Mouse (Mus musculus): Measurements from ENCODE around the gene Gm4846. TPM values are rescaled to one million over a fixed set of nuclear protein-coding genes. Genes with fewer than 3 reads are reported as not detected.

Gm4846 gene
- polyA plus RNA-seq, 1 experiment from 2014 or later: not detected

DNA sequence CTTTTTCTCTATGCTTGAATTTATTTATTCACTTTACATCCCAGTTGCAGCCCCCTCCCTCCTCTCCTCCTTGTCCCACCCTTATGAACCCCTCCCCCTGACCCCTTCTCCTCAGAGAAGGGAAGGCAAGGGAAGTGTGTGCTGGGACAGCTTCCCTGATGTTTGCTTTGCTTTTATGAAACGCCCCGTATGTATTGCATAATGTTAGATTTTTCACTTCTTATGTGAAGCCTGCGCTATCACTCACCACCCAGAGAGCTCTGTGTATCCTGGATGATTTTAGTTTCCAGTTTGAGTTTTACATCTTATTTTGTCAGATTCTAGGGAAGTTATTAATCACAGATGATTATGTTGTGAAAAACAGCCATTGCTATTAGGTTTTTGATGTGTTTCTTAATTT, 30.2 kb downstream of the Gm4846 start:
- Histone ChIP-seq H3K9me3 (ENCODE audit: low read length) (no peaks in the 10 kb centered on the region), H3K4me3 (ENCODE audit: low read depth, low read length) (no peak overlapping the region), H3K36me3 (ENCODE audit: insufficient read depth, low read length) (no peaks in the 10 kb centered on the region), H3K9ac (replicated peaks; ENCODE audit: low read depth) (no peak overlapping the region), H3K27ac (ENCODE audit: low read length) (no peak overlapping the region), H3K4me1 (ENCODE audit: insufficient read depth, low read depth, low read length) (no peaks in the 10 kb centered on the region), H3K27me3 (replicated peaks; ENCODE audit: insufficient read depth, low read length) (no peaks in the 10 kb centered on the region), H3K4me2 (replicated peaks; ENCODE audit: low read depth, low read length) (no peak overlapping the region)
- WGBS: 35% methylated on average over 3 of the region's 3 CpGs
- ATAC-seq (no peak), DNase-seq (ENCODE audit: low spot score) (no peak)
- TF ChIP-seq CTCF (IDR thresholded peaks at IDR 0.05): no peak
- TF ChIP-seq EP300 (IDR thresholded peaks at IDR 0.05): no peak

DNA sequence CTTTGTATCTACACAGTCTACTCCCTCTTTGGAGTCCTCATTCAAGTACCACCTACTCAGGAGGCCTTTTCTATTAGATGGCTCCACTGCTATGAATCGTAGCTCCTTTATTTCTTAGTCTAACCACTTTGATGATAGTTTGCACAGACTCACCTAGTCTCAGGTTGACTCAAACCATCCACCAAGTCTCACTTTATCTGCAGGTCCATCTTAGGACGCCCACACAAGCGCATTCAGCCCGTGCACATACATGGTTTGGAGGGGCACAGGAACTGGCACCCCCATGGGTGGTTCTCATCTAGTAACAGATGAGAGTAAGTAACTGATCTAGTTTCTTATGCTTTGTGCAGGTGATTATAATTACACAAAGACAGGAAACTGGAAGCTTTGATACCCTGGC, 34.8 kb downstream of the Gm4846 start:
- no peak for DNase-seq (ENCODE audit: low spot score)
- H3K4me1 ChIP-seq (ENCODE audit: insufficient read depth, low read depth, low read length): no peaks in the 10 kb centered on the region
- ATAC-seq: no peak
- no peak overlapping the region for H3K27ac ChIP-seq (ENCODE audit: low read length)
- H3K4me3 ChIP-seq (ENCODE audit: low read depth, low read length): no peak overlapping the region
- TF ChIP-seq CTCF (IDR thresholded peaks at IDR 0.05) (no peak), EP300 (IDR thresholded peaks at IDR 0.05) (no peak)
- H3K36me3 ChIP-seq (ENCODE audit: insufficient read depth, low read length): no peaks in the 10 kb centered on the region
- 80% methylated on average over 4 of the region's 4 CpGs for WGBS
- no peak overlapping the region for H3K4me2 ChIP-seq (replicated peaks; ENCODE audit: low read depth, low read length)
- no peaks in the 10 kb centered on the region for H3K9me3 ChIP-seq (ENCODE audit: low read length)
- no peaks in the 10 kb centered on the region for H3K27me3 ChIP-seq (replicated peaks; ENCODE audit: insufficient read depth, low read length)
- no peak overlapping the region for H3K9ac ChIP-seq (replicated peaks; ENCODE audit: low read depth)

DNA sequence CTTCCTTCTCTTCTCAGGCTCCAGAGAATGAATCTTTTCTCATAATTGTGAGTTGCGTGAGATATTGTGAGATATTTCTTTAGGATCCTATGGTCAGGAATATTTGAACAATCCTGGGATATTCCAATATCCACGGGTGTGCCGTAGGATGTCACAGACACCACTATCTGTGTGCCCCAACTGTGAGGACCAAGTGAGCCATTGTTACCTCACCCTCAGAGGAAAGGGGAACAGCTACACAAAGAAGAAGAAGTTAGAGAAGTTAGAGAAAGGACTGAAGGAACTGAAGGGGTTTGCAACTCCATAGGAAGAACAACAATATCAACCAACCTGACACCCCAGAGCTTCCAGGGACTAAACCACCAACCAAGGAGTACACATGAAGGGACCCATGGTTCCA, 55.4 kb downstream of the Gm4846 start:
- DNase-seq (ENCODE audit: low spot score) (no peak), ATAC-seq (no peak)
- Histone ChIP-seq H3K4me2 (replicated peaks; ENCODE audit: low read depth, low read length) (no peak overlapping the region), H3K9me3 (ENCODE audit: low read length) (no peaks in the 10 kb centered on the region), H3K4me3 (ENCODE audit: low read depth, low read length) (no peak overlapping the region), H3K9ac (replicated peaks; ENCODE audit: low read depth) (no peak overlapping the region), H3K36me3 (ENCODE audit: insufficient read depth, low read length) (no peaks in the 10 kb centered on the region), H3K4me1 (ENCODE audit: insufficient read depth, low read depth, low read length) (no peaks in the 10 kb centered on the region), H3K27ac (ENCODE audit: low read length) (no peak overlapping the region), H3K27me3 (replicated peaks; ENCODE audit: insufficient read depth, low read length) (no peaks in the 10 kb centered on the region)
- no peak for TF ChIP-seq EP300 (IDR thresholded peaks at IDR 0.05)
- WGBS: 86% methylated on average over 3 of the region's 3 CpGs

DNA sequence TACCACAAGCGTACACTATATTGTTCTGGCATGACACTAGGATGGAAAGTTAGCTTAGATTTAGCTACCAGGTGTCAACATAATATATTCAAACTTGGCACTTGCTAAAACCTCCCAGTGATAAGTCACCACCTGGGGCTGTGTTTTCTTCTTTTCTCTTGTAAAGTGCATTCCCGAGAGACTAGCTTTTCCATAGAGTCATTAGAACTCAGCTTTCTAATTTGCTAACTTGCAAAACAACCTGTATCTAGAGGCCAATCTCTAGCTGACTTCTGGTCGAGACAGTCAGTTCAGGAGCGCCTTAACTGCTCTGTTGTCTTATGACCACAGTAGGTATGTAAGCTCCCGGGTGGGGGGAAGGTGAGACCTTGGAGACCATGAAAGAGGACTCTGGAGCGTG, 58.0 kb downstream of the Gm4846 start:
- Histone ChIP-seq H3K4me2 (replicated peaks; ENCODE audit: low read depth, low read length) (no peak overlapping the region), H3K36me3 (ENCODE audit: insufficient read depth, low read length) (no peaks in the 10 kb centered on the region), H3K4me3 (ENCODE audit: low read depth, low read length) (no peak overlapping the region), H3K4me1 (ENCODE audit: insufficient read depth, low read depth, low read length) (no peaks in the 10 kb centered on the region), H3K9ac (replicated peaks; ENCODE audit: low read depth) (no peak overlapping the region), H3K27me3 (replicated peaks; ENCODE audit: insufficient read depth, low read length) (no peaks in the 10 kb centered on the region), H3K9me3 (ENCODE audit: low read length) (no peaks in the 10 kb centered on the region), H3K27ac (ENCODE audit: low read length) (no peak overlapping the region)
- 62% methylated on average over 6 of the region's 6 CpGs for WGBS
- ATAC-seq (no peak), DNase-seq (ENCODE audit: low spot score) (no peak)
- no peak for TF ChIP-seq CTCF (IDR thresholded peaks at IDR 0.05)
- TF ChIP-seq EP300 (IDR thresholded peaks at IDR 0.05): no peak

Other genes with a start within 250 kb of the Gm4846 start
- gene Ildr2, start 243.4 kb downstream of the Gm4846 start, polyA plus RNA-seq (2015; fragmentation: Nextera tagmentation; extraction: Ambion mirVana): 0.79 and 1.1 TPM in 2 replicates
- 26.5 and 28.1 TPM in 2 replicates for gene Tada1, start 118.5 kb downstream of the Gm4846 start, polyA plus RNA-seq (2015; fragmentation: Nextera tagmentation; extraction: Ambion mirVana)
- gene Pogk, start 87.7 kb downstream of the Gm4846 start, polyA plus RNA-seq (2015; fragmentation: Nextera tagmentation; extraction: Ambion mirVana): 3.5 and 4.0 TPM in 2 replicates
- not detected in 2 replicates for gene Gm4847, start 150.1 kb upstream of the Gm4846 start, polyA plus RNA-seq (2015; fragmentation: Nextera tagmentation; extraction: Ambion mirVana)
- gene Fmo9, start 184.3 kb upstream of the Gm4846 start, polyA plus RNA-seq (2015; fragmentation: Nextera tagmentation; extraction: Ambion mirVana): not detected in 2 replicates